Mouse (Mus musculus) kidney, embryonic 16.5 days (tissue): ENCODE measurements around the gene Gpr68. TPM values are rescaled to one million over a fixed set of nuclear protein-coding genes. Genes with fewer than 3 reads are reported as not detected.

Source experiments
- ATAC-seq: fragments of 200-750 bp; cut with Nextera tagmentation; 2 replicates; pipeline ENCODE4 v1.8.0; 2017; ENCODE audit warnings: moderate TSS enrichment; ENCODE audit not compliant: low FRiP score, low TSS enrichment
- H3K27ac ChIP-seq: fragments of 300-500 bp; sonication (generic); 2 replicates; pipeline ENCODE4 v1.5.1; 2014; ENCODE audit warnings: low read length
- H3K27me3 ChIP-seq: fragments of 300-500 bp; sonication (generic); 2 replicates; pipeline ENCODE4 v1.6.1; 2014; ENCODE audit warnings: low read length, control low read depth, mixed read lengths; ENCODE audit not compliant: insufficient read depth
- H3K36me3 ChIP-seq: fragments of 300-500 bp; sonication (generic); 2 replicates; pipeline ENCODE4 v1.6.1; 2014; ENCODE audit warnings: low read length, control low read depth, mixed read lengths; ENCODE audit not compliant: insufficient read depth
- H3K4me1 ChIP-seq: fragments of 300-500 bp; sonication (generic); 2 replicates; pipeline ENCODE4 v1.6.1; 2014; ENCODE audit warnings: low read length, control low read depth, mixed read lengths; ENCODE audit not compliant: insufficient read depth
- H3K4me2 ChIP-seq: fragments of 300-500 bp; sonication (generic); replicated peaks from 2 replicates; pipeline ENCODE4 v1.6.1; 2014; ENCODE audit warnings: low read depth, low read length
- H3K4me3 ChIP-seq: fragments of 300-500 bp; sonication (generic); 2 replicates; pipeline ENCODE4 v1.5.1; 2014; ENCODE audit warnings: mild to moderate bottlenecking, low read length
- H3K9ac ChIP-seq: fragments of 300-500 bp; sonication (generic); replicated peaks from 2 replicates; pipeline ENCODE4 v1.6.1; 2014; ENCODE audit warnings: low read length
- H3K9me3 ChIP-seq: fragments of 300-500 bp; sonication (generic); 2 replicates; pipeline ENCODE4 v1.6.1; 2016; ENCODE audit warnings: low read length, control low read depth
- WGBS: fragments of 180-500 bp; shearing (Covaris S2); extraction: QIAGEN DNeasy Blood & Tissue Kit; methylation state at CpG from one replicate; pipeline ENCODE4 v1.1.7; 2014; 5-methylcytosine and 5-hydroxymethylcytosine counted together
- polyA plus RNA-seq: library from polyadenylated mRNA; unstranded; fragments of >200 nt; fragmentation: Nextera tagmentation; extraction: Ambion mirVana; gene quantifications from 2 replicates; pipeline ENCODE4 v1.2.1, GENCODE M21; 2015

Gpr68 gene
- polyA plus RNA-seq, 1 experiment from 2014 or later, result 0.27 TPM

DNA sequence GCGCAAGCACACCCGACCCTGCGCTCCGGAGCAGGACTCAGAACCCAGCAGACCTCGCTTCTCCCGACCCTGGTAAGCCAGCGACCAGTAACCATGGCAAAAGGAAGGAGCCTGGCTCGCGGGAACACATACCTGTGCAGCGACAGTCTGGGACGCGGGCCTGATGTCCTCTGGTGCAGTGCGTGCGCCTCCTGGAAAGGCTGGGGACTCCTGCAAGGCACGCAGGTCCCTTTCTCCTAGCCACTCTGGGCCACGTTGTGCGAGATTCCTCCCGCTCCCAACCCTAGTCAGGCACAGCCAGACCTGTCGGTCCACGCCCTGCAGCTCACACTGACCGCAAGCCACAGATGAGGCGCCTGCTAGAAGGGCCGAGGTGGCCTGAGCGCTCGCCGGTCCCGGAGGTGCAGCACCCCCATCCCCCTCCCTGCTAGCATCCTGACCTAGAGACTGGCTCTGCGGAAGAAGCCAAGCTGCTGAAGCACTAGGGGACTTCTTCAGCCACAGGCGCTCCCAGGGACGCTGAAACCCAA, 8.8 kb downstream of the Gpr68 start:
- H3K4me2 ChIP-seq, result peak overlapping the region; percentile 63
- H3K27me3 ChIP-seq, result peaks cover 41% of the 10 kb centered on the region
- H3K27ac ChIP-seq, result no peak overlapping the region
- H3K36me3 ChIP-seq, result no peaks in the 10 kb centered on the region
- peaks cover 8% of the 10 kb centered on the region for H3K4me1 ChIP-seq
- no peaks in the 10 kb centered on the region for H3K9me3 ChIP-seq
- H3K4me3 ChIP-seq, result peak overlapping the region; percentile 40
- ATAC-seq, result peak; percentile 60
- WGBS, result 2% methylated on average over 30 of the region's 30 CpGs
- no peak overlapping the region; the same call in 1 of the 2 replicates for H3K9ac ChIP-seq

DNA sequence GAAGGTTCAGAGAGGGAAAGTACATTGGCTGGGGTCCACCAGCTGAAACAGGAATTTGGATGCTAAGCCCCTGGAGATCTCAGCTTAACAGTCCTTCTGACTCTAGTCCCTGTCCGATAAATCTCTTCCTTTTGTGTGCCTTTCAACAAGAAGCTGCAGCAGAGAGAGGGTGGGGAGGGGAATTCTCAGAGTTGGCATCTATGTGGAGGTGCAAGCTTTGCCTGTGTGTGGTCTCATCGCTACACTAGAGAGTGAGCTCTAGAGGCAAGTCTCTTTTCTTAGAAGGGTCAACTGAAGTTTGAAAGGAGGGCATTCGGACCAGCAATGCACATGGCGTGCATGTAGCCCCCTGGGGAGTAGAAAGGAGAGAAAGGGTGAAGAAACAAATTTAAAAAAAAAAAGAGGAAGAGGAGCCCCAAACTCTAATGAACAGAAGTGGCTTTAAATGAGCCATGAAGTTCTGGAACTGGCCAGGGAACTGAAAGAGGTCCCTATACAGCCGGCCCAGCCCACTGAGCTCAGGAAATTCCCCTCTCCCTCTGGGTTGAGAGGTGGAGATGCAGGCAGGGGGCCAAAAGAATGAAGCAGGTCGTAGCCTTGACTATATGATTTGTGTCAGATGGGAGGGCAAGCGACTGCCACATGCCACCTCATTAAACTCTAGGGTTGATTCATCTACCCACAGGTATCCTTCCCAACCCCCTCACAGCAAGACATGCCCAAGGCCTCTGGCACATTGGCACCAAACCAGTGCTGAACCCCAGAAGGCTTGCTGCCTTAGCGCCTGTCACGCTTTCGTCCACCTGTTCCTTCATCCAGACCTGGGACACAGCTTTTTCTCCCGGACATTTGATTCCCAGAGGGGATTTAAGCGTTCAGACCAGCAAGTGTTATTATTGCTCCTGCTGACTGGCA, 10.0 kb downstream of the Gpr68 start:
- no peak overlapping the region for H3K9ac ChIP-seq
- H3K27me3 ChIP-seq, result peaks cover 41% of the 10 kb centered on the region
- H3K4me1 ChIP-seq, result peaks cover 8% of the 10 kb centered on the region
- no peak for ATAC-seq
- H3K9me3 ChIP-seq, result no peaks in the 10 kb centered on the region
- no peaks in the 10 kb centered on the region for H3K36me3 ChIP-seq
- H3K4me2 ChIP-seq, result peak overlapping the region; percentile 63; the same call in 1 of the 2 replicates
- H3K4me3 ChIP-seq, result no peak overlapping the region
- WGBS, result 30% methylated on average over 12 of the region's 12 CpGs
- H3K27ac ChIP-seq, result no peak overlapping the region

DNA sequence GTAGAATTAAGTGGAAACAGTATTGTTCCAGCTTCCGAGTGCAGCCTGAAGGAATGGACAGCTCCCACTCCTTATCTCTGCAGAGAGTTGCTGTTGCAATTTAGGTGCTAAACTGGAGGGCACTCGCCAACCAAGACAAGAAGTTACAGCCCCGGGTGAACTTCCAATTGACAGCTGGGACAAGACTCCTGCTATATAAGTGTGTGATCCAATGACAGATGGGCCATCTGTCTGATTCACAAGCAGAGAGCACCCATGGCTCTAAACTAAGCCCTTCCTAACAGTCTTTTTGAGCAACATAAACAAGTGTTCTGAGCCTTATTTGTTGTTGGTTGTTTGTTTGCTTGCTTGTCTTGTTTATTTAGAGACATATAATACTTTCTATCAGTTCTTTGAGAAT, 11.3 kb downstream of the Gpr68 start:
- H3K27ac ChIP-seq, result no peak overlapping the region
- WGBS, result 8% methylated on average over 3 of the region's 3 CpGs
- H3K9ac ChIP-seq, result no peak overlapping the region
- H3K4me3 ChIP-seq, result no peak overlapping the region
- ATAC-seq, result no peak
- H3K4me2 ChIP-seq, result no peak overlapping the region
- no peaks in the 10 kb centered on the region for H3K36me3 ChIP-seq
- H3K27me3 ChIP-seq, result peaks cover 38% of the 10 kb centered on the region
- no peaks in the 10 kb centered on the region for H3K9me3 ChIP-seq
- peaks cover 8% of the 10 kb centered on the region for H3K4me1 ChIP-seq

DNA sequence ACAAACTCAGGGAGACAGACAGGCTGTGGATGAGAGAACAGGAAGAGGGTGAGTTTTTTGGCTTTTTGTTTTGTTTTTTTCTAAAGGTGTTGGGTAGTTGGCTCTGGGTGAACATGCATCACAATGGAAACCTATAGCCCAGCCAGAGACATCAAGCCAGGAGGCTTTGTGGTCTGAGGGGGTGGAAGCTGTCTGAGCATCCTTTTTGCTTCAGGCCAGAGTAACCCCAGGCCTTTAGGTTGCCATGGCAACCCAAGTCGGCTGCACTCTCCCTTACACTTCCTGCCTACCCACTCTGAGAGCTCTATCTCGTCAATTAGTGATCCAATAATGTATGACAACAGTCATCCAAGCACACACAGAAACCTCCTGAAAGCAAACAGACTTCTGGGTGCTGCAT, 12.5 kb downstream of the Gpr68 start:
- ATAC-seq, result no peak
- H3K36me3 ChIP-seq, result no peaks in the 10 kb centered on the region
- no peak overlapping the region for H3K27ac ChIP-seq
- WGBS, result 14% methylated on average over 2 of the region's 2 CpGs
- no peaks in the 10 kb centered on the region for H3K9me3 ChIP-seq
- peaks cover 8% of the 10 kb centered on the region for H3K4me1 ChIP-seq
- H3K27me3 ChIP-seq, result peaks cover 29% of the 10 kb centered on the region
- H3K4me3 ChIP-seq, result no peak overlapping the region
- H3K4me2 ChIP-seq, result no peak overlapping the region
- no peak overlapping the region for H3K9ac ChIP-seq

DNA sequence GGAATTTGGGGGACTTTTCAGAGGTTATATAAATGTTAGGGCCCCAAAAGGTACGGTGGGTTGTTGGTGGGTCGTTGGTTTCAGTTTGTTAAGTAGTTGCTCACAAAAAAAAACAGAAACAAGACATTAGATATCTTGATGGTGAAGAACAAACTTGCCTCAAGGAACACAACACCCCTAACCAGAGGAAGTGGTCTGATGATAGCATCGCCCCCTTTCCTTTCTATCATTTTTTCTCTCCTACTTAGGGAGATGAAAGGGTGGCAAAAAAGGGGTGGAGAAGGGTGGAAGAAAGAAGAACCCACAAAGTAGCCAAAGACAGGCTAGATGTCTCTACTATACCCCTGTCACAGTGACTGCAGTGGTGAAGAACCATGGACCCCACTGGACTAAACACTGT, 17.4 kb downstream of the Gpr68 start:
- Histone ChIP-seq H3K27me3 (no peaks in the 10 kb centered on the region), H3K9me3 (no peaks in the 10 kb centered on the region), H3K4me2 (no peak overlapping the region), H3K4me1 (peaks cover 4% of the 10 kb centered on the region; the same call in 1 of the 2 replicates), H3K9ac (no peak overlapping the region), H3K36me3 (no peaks in the 10 kb centered on the region), H3K4me3 (no peak overlapping the region), H3K27ac (no peak overlapping the region)
- ATAC-seq, result no peak
- WGBS, result 76% methylated on average over 3 of the region's 3 CpGs

DNA sequence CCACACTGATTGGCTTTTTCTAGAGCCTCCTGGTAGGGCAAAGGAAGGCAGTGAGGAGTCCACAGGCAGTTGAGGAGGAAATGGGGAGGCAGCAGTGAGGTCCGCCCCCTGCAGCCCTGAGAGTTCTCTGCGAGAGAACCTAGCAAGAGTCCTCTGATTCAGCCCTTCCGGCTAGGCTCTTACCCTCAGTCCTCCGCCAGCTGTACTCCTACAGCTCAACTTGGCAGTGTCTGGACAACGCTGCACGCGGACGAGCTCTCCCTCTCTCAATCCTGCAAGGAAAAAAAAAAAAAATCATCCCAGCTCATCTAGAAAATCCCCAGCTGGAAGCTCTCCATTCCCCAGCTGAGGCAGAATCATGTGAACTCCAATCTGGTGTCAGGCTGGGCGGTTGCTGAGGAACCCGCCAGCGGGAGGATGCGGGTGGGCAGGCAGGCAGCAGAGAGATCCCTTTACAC, 20.2 kb downstream of the Gpr68 start:
- Histone ChIP-seq H3K27ac (peak overlapping the region; percentile 69; the same call in 1 of the 2 replicates), H3K36me3 (no peaks in the 10 kb centered on the region), H3K9me3 (no peaks in the 10 kb centered on the region), H3K4me1 (peaks cover 4% of the 10 kb centered on the region; the same call in 1 of the 2 replicates), H3K27me3 (no peaks in the 10 kb centered on the region), H3K4me3 (no peak overlapping the region), H3K9ac (0 out of 2 replicates have a peak overlapping the region, but pooled peaks have one; percentile 23), H3K4me2 (0 out of 2 replicates have a peak overlapping the region, but pooled peaks have one; percentile 8)
- peak; percentile 88 for ATAC-seq
- WGBS, result 10% methylated on average over 12 of the region's 12 CpGs

DNA sequence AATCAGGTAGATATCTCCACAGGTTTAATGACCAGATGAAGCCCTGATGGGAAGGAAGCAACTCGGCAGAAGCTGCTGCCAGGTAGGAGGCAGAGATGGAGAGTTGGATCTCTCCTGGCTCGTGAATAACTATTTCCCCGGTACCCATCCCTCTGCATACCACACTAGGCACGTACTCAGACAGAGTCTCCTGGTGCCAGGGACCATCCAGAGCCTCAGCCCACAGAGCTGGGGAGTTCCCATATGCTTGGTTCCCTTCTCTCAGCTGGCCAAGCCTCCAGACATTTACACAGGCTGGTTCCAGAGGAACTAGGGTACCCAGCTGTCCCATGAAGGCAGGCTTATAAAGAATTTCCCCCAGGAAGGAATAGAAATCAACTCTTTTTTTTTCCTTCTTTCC, 21.1 kb downstream of the Gpr68 start:
- no peaks in the 10 kb centered on the region for H3K9me3 ChIP-seq
- no peak overlapping the region for H3K4me2 ChIP-seq
- 85% methylated on average over 4 of the region's 4 CpGs for WGBS
- no peaks in the 10 kb centered on the region for H3K36me3 ChIP-seq
- ATAC-seq, result no peak
- H3K27ac ChIP-seq, result no peak overlapping the region
- peaks cover 4% of the 10 kb centered on the region; the same call in 1 of the 2 replicates for H3K4me1 ChIP-seq
- no peak overlapping the region for H3K4me3 ChIP-seq
- H3K27me3 ChIP-seq, result no peaks in the 10 kb centered on the region
- no peak overlapping the region for H3K9ac ChIP-seq

DNA sequence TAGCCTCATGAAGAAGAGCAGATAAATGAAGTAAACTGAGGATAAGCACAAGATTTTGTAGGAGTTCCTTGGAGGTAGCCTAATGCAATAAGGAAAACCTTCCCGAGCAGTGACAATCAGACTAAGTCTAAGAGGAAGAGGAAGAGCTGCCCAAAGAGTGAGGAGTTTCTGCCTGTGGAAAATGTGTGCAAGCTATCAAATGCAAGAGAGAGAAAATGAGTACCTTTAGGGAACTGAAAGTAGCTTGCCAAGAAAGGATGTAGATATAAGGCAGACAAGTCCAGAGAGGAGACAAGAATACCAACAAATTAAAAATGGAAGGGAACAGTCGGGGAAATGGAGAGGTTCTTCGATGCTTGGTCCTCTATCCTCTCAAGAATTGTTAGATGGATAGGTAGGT, 22.4 kb downstream of the Gpr68 start:
- 93% methylated on average over 3 of the region's 3 CpGs for WGBS
- no peak for ATAC-seq
- H3K4me1 ChIP-seq, result peaks cover 4% of the 10 kb centered on the region; the same call in 1 of the 2 replicates
- no peak overlapping the region for H3K9ac ChIP-seq
- no peak overlapping the region for H3K4me2 ChIP-seq
- no peaks in the 10 kb centered on the region for H3K27me3 ChIP-seq
- no peak overlapping the region for H3K4me3 ChIP-seq
- H3K27ac ChIP-seq, result no peak overlapping the region
- H3K36me3 ChIP-seq, result no peaks in the 10 kb centered on the region
- H3K9me3 ChIP-seq, result no peaks in the 10 kb centered on the region

DNA sequence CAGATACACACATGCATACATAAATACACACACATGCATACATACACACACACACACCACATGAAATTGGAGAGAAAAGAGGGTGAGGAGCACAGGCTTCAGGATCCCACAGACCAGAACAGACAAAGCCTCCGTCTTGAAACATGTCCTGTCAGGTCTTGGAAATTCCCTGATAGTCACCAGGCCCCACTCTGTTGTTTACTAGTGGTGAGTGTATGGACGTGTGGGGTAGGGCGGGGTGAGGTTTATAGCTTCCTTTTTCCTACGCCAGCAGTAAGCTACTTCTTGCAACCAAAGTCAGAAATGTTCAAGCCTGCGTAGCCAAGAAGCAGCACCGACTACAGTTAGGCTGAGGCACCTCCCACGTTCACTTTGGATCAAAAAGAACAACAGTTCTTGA, 24.8 kb downstream of the Gpr68 start:
- Histone ChIP-seq H3K9me3 (no peaks in the 10 kb centered on the region), H3K4me3 (no peak overlapping the region), H3K4me2 (no peak overlapping the region), H3K9ac (no peak overlapping the region), H3K27ac (no peak overlapping the region), H3K27me3 (no peaks in the 10 kb centered on the region), H3K4me1 (peaks cover 4% of the 10 kb centered on the region; the same call in 1 of the 2 replicates), H3K36me3 (no peaks in the 10 kb centered on the region)
- no peak for ATAC-seq
- WGBS, result 62% methylated on average over 7 of the region's 7 CpGs

DNA sequence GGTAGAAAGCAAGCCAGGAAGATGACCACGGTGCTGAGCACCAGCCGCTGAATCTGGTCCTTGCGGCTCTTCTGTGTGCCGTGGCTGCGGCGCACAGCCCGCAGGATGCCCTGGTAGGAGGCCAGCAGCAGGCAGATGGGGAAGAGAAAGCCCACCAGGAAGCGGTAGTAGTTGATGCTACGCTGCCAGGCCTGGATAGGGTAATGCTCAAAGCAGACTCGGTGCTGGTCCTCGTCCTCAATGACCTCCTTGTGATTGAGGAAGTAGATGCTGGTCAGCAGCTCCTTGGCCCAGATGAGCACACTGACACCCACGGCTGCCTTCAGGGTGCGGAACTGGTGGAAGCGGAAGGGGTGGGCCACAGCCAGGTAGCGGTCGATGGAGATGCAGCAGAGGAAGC, 29.4 kb downstream of the Gpr68 start:
- ATAC-seq, result no peak

More for the DNA sequence above, 29.4 kb downstream of the Gpr68 start:
- WGBS, result 95% methylated on average over 16 of the region's 16 CpGs
- Histone ChIP-seq H3K27me3 (no peaks in the 10 kb centered on the region), H3K4me1 (no peaks in the 10 kb centered on the region), H3K36me3 (no peaks in the 10 kb centered on the region), H3K4me2 (no peak overlapping the region), H3K4me3 (no peak overlapping the region), H3K9me3 (no peaks in the 10 kb centered on the region), H3K9ac (no peak overlapping the region), H3K27ac (no peak overlapping the region)
